In genomic region chr15:97791126-97791700, GRCm38 (mm10) we compare ENCODE assay signal across 20 mouse cellular contexts. TPM values are rescaled to one million over a fixed set of nuclear protein-coding genes. Genes with fewer than 3 reads are reported as not detected.
DNase-seq lines count a peak whose midpoint lies in the region; ATAC-seq and TF ChIP-seq lines count a peak whose summit lies in the region.
"Had no signal": no experiment of that assay in that cellular context is flagged by ENCODE, and none has a peak within 500 bp of the region (broad histone marks: within the 10 kb centered on the region; RNA-seq: fewer than 3 reads in every experiment).

No protein-coding gene starts in this region.

- H3K9ac ChIP-seq in MEL (ENCODE audit: control insufficient read depth, low read depth, low read length, poor library complexity, severe bottlenecking): no peak overlapping the region
- H3K9ac ChIP-seq in hindbrain, embryonic 12.5 days: no peak overlapping the region
- H3K9ac ChIP-seq: embryonic facial prominence, embryonic 13.5 days; forebrain, embryonic 13.5 days; forebrain, postnatal 0 days; heart, embryonic 13.5 days had no signal

- TF ChIP-seq CTCF in lung, adult 2 months (IDR thresholded peaks at IDR 0.05; ENCODE audit: insufficient read depth, low read length): no peak
- TF ChIP-seq CTCF in MEL (IDR thresholded peaks at IDR 0.05 in 2 of 3, conservative IDR thresholded peaks at IDR 0.05 in 1 of 3; ENCODE audit: control insufficient read depth in 1 of 3, insufficient read depth in 1 of 3, low read depth in 2 of 3, low read length in 3 of 3, poor library complexity in 1 of 3, severe bottlenecking in 1 of 3): no peak
- TF ChIP-seq CTCF in cortical plate, adult 2 months (IDR thresholded peaks at IDR 0.05; ENCODE audit: extremely low read depth, insufficient read depth, low read length): no peak

- no peak for ATAC-seq in hindbrain, embryonic 12.5 days (ENCODE audit: low FRiP score)
- ATAC-seq: forebrain, embryonic 13.5 days; forebrain, postnatal 0 days; hindbrain, embryonic 16.5 days; inflammation-experienced regulatory T-cells, adult 6 months; intestine, postnatal 0 days had no signal

- H3K27me3 ChIP-seq in MEL (ENCODE audit: control insufficient read depth in 1 of 2, insufficient read depth in 2 of 2, low read length in 2 of 2): no peaks in the 10 kb centered on the region
- H3K27me3 ChIP-seq in hindbrain, embryonic 12.5 days: no peaks in the 10 kb centered on the region
- H3K27me3 ChIP-seq: embryonic facial prominence, embryonic 13.5 days; forebrain, embryonic 13.5 days; heart, embryonic 13.5 days had no signal

- H3K4me1 ChIP-seq in lung, adult 2 months (ENCODE audit: control insufficient read depth, insufficient read depth, low read length): peaks cover 33% of the 10 kb centered on the region
- peaks cover 10 to 34% of the 10 kb centered on the region in 2 experiments for H3K4me1 ChIP-seq in MEL (ENCODE audit: control insufficient read depth in 1 of 2, insufficient read depth in 2 of 2, low read length in 2 of 2)
- H3K4me1 ChIP-seq in cortical plate, adult 2 months (ENCODE audit: control insufficient read depth, insufficient read depth, low read length): peaks cover 11% of the 10 kb centered on the region
- 0 out of 2 replicates have a peak, but pooled peaks cover 3% of the 10 kb centered on the region for H3K4me1 ChIP-seq in hindbrain, embryonic 12.5 days

- no peak for TF ChIP-seq RAD21 in MEL (IDR thresholded peaks at IDR 0.05; ENCODE audit: low read depth, low read length)

- peaks cover 11% of the 10 kb centered on the region for H3K79me2 ChIP-seq in MEL (ENCODE audit: control insufficient read depth, insufficient read depth, low read length, poor library complexity)

- 0 out of 2 replicates have a peak, but pooled peaks have one; percentile 6 for TF ChIP-seq POLR2A in lung, adult 2 months (IDR thresholded peaks at IDR 0.05; ENCODE audit: borderline replicate concordance, extremely low read depth, low read depth, low read length)
- peak in 1 of 2 experiments; percentile 57; a peak in 2 of 4 replicates for TF ChIP-seq POLR2A in MEL (IDR thresholded peaks at IDR 0.05; ENCODE audit: control insufficient read depth in 1 of 2, insufficient read depth in 1 of 2, low read depth in 1 of 2, low read length in 2 of 2, poor library complexity in 1 of 2)
- peak; percentile 41; the same call in 1 of the 2 replicates for TF ChIP-seq POLR2A in cortical plate, adult 2 months (IDR thresholded peaks at IDR 0.05; ENCODE audit: extremely low read depth, insufficient read depth, low read length)

- TF ChIP-seq EP300 in MEL (IDR thresholded peaks at IDR 0.05; ENCODE audit: low read depth in 1 of 2, low read length in 2 of 2): no peak

- H3K4me3 ChIP-seq in lung, adult 2 months (replicated peaks; ENCODE audit: extremely low read depth, low read depth, low read length): no peak overlapping the region
- H3K4me3 ChIP-seq in MEL (ENCODE audit: control insufficient read depth in 1 of 2, insufficient read depth in 1 of 2, low read depth in 2 of 2, low read length in 2 of 2): no peak overlapping the region
- H3K4me3 ChIP-seq in cortical plate, adult 2 months (ENCODE audit: insufficient read depth, low read length): no peak overlapping the region
- H3K4me3 ChIP-seq in hindbrain, embryonic 12.5 days: no peak overlapping the region
- H3K4me3 ChIP-seq: embryonic facial prominence, embryonic 13.5 days; forebrain, embryonic 13.5 days; heart, embryonic 13.5 days had no signal

- H3K9me3 ChIP-seq in MEL (replicated peaks; ENCODE audit: insufficient read depth, low read length): no peaks in the 10 kb centered on the region
- H3K9me3 ChIP-seq in hindbrain, embryonic 12.5 days (replicated peaks): no peaks in the 10 kb centered on the region
- H3K9me3 ChIP-seq: embryonic facial prominence, embryonic 13.5 days; forebrain, embryonic 13.5 days; G1E; heart, embryonic 13.5 days had no signal

- 65% methylated on average over 11 of the region's 11 CpGs for WGBS in lung, adult 2 months
- 92% methylated on average over 11 of the region's 11 CpGs for WGBS in hindbrain, embryonic 12.5 days

- H3K36me3 ChIP-seq in MEL (ENCODE audit: control insufficient read depth in 1 of 2, insufficient read depth in 2 of 2, low read length in 2 of 2): peaks cover 21 to 32% of the 10 kb centered on the region in 2 experiments
- H3K36me3 ChIP-seq in hindbrain, embryonic 12.5 days: peaks cover 56% of the 10 kb centered on the region

- DNase-seq in cerebellum, adult 9-11 months: peak; percentile 52
- no peak for DNase-seq in cerebellum, postnatal 10 days
- DNase-seq in lung, adult 2 months: no peak
- DNase-seq in lung, postnatal 25 days (ENCODE audit: low spot score): no peak
- DNase-seq in MEL (ENCODE audit: low read depth, low spot score): peak; percentile 50
- DNase-seq: cerebellum, adult 18-20 months; cerebellum, postnatal 25 days; forebrain, postnatal 0 days; gastrocnemius, postnatal 36 days; heart, adult 11 months; heart, postnatal 36 days had no signal

- H3K4me2 ChIP-seq in hindbrain, embryonic 12.5 days (replicated peaks): no peak overlapping the region
- H3K4me2 ChIP-seq: embryonic facial prominence, embryonic 13.5 days; forebrain, embryonic 13.5 days; heart, embryonic 13.5 days had no signal

- no peak overlapping the region for H3K27ac ChIP-seq in MEL (ENCODE audit: control insufficient read depth, low read depth, low read length)
- H3K27ac ChIP-seq in cortical plate, adult 2 months (ENCODE audit: insufficient read depth, low read length): no peak overlapping the region
- no peak overlapping the region for H3K27ac ChIP-seq in hindbrain, embryonic 12.5 days
- H3K27ac ChIP-seq: embryonic facial prominence, embryonic 13.5 days; forebrain, embryonic 13.5 days; heart, embryonic 13.5 days had no signal

TF ChIP-seq in MEL, 35 proteins besides CTCF, POLR2A, EP300 and RAD21:
- peak; percentile 83; the same call in 1 of the 2 replicates for TF ChIP-seq POLR2AphosphoS5 (IDR thresholded peaks at IDR 0.05; ENCODE audit: borderline replicate concordance, low read depth, low read length)
- TF ChIP-seq KAT2A (conservative IDR thresholded peaks at IDR 0.05; ENCODE audit: low read depth, low read length): no peak

RNA-seq across cellular contexts. Expression of gene Slc48a1, which starts 12.9 kb away (rescaled TPM):
- polyA plus RNA-seq in lung, adult 2 months (2012; rRNA removed): 158 and 174 TPM in 2 replicates
- 116 and 136 TPM in 2 replicates for total RNA-seq in MEL (2012; rRNA removed)
- 100 to 1,000 TPM in 1 of 2 experiments, not detected in 1; 299 TPM for polyA plus RNA-seq in MEL (2012; ENCODE audit: insufficient read depth in 1 of 2, insufficient read length in 2 of 2, low read depth in 1 of 2, low replicate concordance in 2 of 2, missing spikeins in 1 of 2)
- 140 and 155 TPM in 2 replicates for polyA plus RNA-seq in cortical plate, adult 2 months (2012; rRNA removed)
- polyA plus RNA-seq in hindbrain, embryonic 12.5 days (2016; fragmentation: Nextera tagmentation; extraction: Ambion mirVana): 41.6 and 43.3 TPM in 2 replicates

RNA-seq across cellular contexts. Expression of gene Rapgef3, which starts 23.4 kb away (rescaled TPM):
- 94.2 and 133 TPM in 2 replicates for polyA plus RNA-seq in lung, adult 2 months (2012; rRNA removed)
- total RNA-seq in MEL (2012; rRNA removed): 4.0 and 7.4 TPM in 2 replicates
- polyA plus RNA-seq in MEL (2012; ENCODE audit: insufficient read depth in 1 of 2, insufficient read length in 2 of 2, low read depth in 1 of 2, low replicate concordance in 2 of 2, missing spikeins in 1 of 2): 1 to 10 TPM in 1 of 2 experiments, not detected in 1; 6.6 TPM
- 40.2 and 45.9 TPM in 2 replicates for polyA plus RNA-seq in cortical plate, adult 2 months (2012; rRNA removed)
- 9.1 and 10.7 TPM in 2 replicates for polyA plus RNA-seq in hindbrain, embryonic 12.5 days (2016; fragmentation: Nextera tagmentation; extraction: Ambion mirVana)
- polyA plus RNA-seq: inflammation-experienced regulatory T-cells, adult 6 months had no signal

RNA-seq across cellular contexts. Expression of gene Hdac7, which starts 53.1 kb away (rescaled TPM):
- 254 and 294 TPM in 2 replicates for polyA plus RNA-seq in lung, adult 2 months (2012; rRNA removed)
- total RNA-seq in MEL (2012; rRNA removed): 100 and 102 TPM in 2 replicates
- polyA plus RNA-seq in MEL (2012; ENCODE audit: insufficient read depth in 1 of 2, insufficient read length in 2 of 2, low read depth in 1 of 2, low replicate concordance in 2 of 2, missing spikeins in 1 of 2): 100 to 1,000 TPM in 1 of 2 experiments, not detected in 1; 389 TPM
- polyA plus RNA-seq in cortical plate, adult 2 months (2012; rRNA removed): 64.7 and 73.9 TPM in 2 replicates
- 26.7 and 29.1 TPM in 2 replicates for polyA plus RNA-seq in hindbrain, embryonic 12.5 days (2016; fragmentation: Nextera tagmentation; extraction: Ambion mirVana)

Comparison
In these comparisons a context has a peak if more than half of its experiments do, and no peak if none do; other contexts are left out.
1. DNase-seq: peak in cerebellum, adult 9-11 months (single experiment) and MEL (single experiment); none in cerebellum, postnatal 10 days (0 of 2), lung, adult 2 months (single experiment) and lung, postnatal 25 days (single experiment).